Mouse (Mus musculus): ENCODE data around the gene Lpp. TPM values are rescaled to one million over a fixed set of nuclear protein-coding genes. Genes with fewer than 3 reads are reported as not detected.

Gene Lpp
- total and polyA plus RNA-seq, 3 experiments: not detected

DNA sequence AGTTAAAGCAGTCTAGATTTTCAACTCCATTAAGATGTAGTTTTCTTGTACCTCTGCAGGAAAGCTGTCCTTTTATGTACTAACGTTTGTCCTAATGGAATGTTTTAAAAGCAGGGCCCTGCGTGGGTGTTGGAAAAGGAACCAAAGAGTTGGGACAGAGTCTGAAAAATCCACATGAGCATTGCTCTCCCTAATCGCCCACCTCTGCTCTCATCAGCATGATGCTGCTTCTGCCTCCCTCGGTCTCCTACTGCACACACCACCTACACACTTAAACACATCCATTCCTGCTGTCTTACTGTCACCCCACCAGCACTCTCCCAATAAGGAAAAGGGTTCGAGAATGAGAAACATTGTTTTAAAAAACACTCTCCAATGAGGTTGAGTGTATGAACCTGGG lies 501.9 kb downstream of the Lpp start:
- Histone ChIP-seq H3K9ac (ENCODE audit: control insufficient read depth, low read depth, low read length, poor library complexity, severe bottlenecking) (no peak overlapping the region), H3K27ac (ENCODE audit: control insufficient read depth, low read depth, low read length) (no peak overlapping the region), H3K27me3 (ENCODE audit: control insufficient read depth in 1 of 2, insufficient read depth in 2 of 2, low read length in 2 of 2) (no peaks in the 10 kb centered on the region), H3K4me3 (ENCODE audit: control insufficient read depth in 1 of 2, insufficient read depth in 1 of 2, low read depth in 2 of 2, low read length in 2 of 2) (no peak overlapping the region), H3K79me2 (ENCODE audit: control insufficient read depth, insufficient read depth, low read length, poor library complexity) (no peaks in the 10 kb centered on the region), H3K4me1 (ENCODE audit: control insufficient read depth in 1 of 2, insufficient read depth in 2 of 2, low read length in 2 of 2) (no peaks in the 10 kb centered on the region), H3K9me3 (replicated peaks; ENCODE audit: insufficient read depth, low read length) (no peaks in the 10 kb centered on the region), H3K36me3 (ENCODE audit: control insufficient read depth in 1 of 2, insufficient read depth in 2 of 2, low read length in 2 of 2) (no peaks in the 10 kb centered on the region)
- TF ChIP-seq KAT2A (conservative IDR thresholded peaks at IDR 0.05; ENCODE audit: low read depth, low read length) (no peak), NRF1 (IDR thresholded peaks at IDR 0.05; ENCODE audit: insufficient read depth, low read depth, low read length, poor library complexity, severe bottlenecking) (no peak), MAX (IDR thresholded peaks at IDR 0.05; ENCODE audit: low read length) (no peak), SMC3 (IDR thresholded peaks at IDR 0.05; ENCODE audit: low read depth, low read length) (no peak), GATA1 (IDR thresholded peaks at IDR 0.05; ENCODE audit: low read depth, low read length) (no peak), ETS1 (IDR thresholded peaks at IDR 0.05; ENCODE audit: low read depth, low read length) (no peak), EP300 (IDR thresholded peaks at IDR 0.05; ENCODE audit: low read depth in 1 of 2, low read length in 2 of 2) (no peak), MYB (IDR thresholded peaks at IDR 0.05; ENCODE audit: low read depth, low read length) (no peak), POLR2AphosphoS2 (IDR thresholded peaks at IDR 0.05; ENCODE audit: low read length) (no peak)
- DNase-seq (ENCODE audit: low read depth, low spot score): no peak

- H3K36me3 ChIP-seq (ENCODE audit: control insufficient read depth in 1 of 2, insufficient read depth in 2 of 2, low read length in 2 of 2): no peaks in the 10 kb centered on the region
- H3K9me3 ChIP-seq (replicated peaks; ENCODE audit: insufficient read depth, low read length): no peaks in the 10 kb centered on the region
- TF ChIP-seq MYC (IDR thresholded peaks at IDR 0.05; ENCODE audit: low read depth, low read length) (no peak), NELFE (IDR thresholded peaks at IDR 0.05; ENCODE audit: low read depth, low read length) (no peak), ZKSCAN1 (IDR thresholded peaks at IDR 0.05; ENCODE audit: low read depth, low read length) (no peak), TCF12 (IDR thresholded peaks at IDR 0.05; ENCODE audit: low read depth, low read length) (no peak)
- no peaks in the 10 kb centered on the region for H3K79me2 ChIP-seq (ENCODE audit: control insufficient read depth, insufficient read depth, low read length, poor library complexity)
- no peak overlapping the region for H3K27ac ChIP-seq (ENCODE audit: control insufficient read depth, low read depth, low read length)
- no peak overlapping the region for H3K4me3 ChIP-seq (ENCODE audit: control insufficient read depth in 1 of 2, insufficient read depth in 1 of 2, low read depth in 2 of 2, low read length in 2 of 2)
- no peaks in the 10 kb centered on the region for H3K4me1 ChIP-seq (ENCODE audit: control insufficient read depth in 1 of 2, insufficient read depth in 2 of 2, low read length in 2 of 2)
- H3K9ac ChIP-seq (ENCODE audit: control insufficient read depth, low read depth, low read length, poor library complexity, severe bottlenecking): no peak overlapping the region
- H3K27me3 ChIP-seq (ENCODE audit: control insufficient read depth in 1 of 2, insufficient read depth in 2 of 2, low read length in 2 of 2): no peaks in the 10 kb centered on the region
- DNase-seq (ENCODE audit: low read depth, low spot score): no peak
Measured at GRCm38 (mm10) chr16:24897641-24898040, 504.3 kb downstream of the Lpp start.

- Histone ChIP-seq H3K9ac (ENCODE audit: control insufficient read depth, low read depth, low read length, poor library complexity, severe bottlenecking) (no peak overlapping the region), H3K27me3 (ENCODE audit: control insufficient read depth in 1 of 2, insufficient read depth in 2 of 2, low read length in 2 of 2) (no peaks in the 10 kb centered on the region), H3K4me1 (ENCODE audit: control insufficient read depth in 1 of 2, insufficient read depth in 2 of 2, low read length in 2 of 2) (no peaks in the 10 kb centered on the region), H3K9me3 (replicated peaks; ENCODE audit: insufficient read depth, low read length) (no peaks in the 10 kb centered on the region), H3K4me3 (ENCODE audit: control insufficient read depth in 1 of 2, insufficient read depth in 1 of 2, low read depth in 2 of 2, low read length in 2 of 2) (no peak overlapping the region), H3K79me2 (ENCODE audit: control insufficient read depth, insufficient read depth, low read length, poor library complexity) (no peaks in the 10 kb centered on the region), H3K36me3 (ENCODE audit: control insufficient read depth in 1 of 2, insufficient read depth in 2 of 2, low read length in 2 of 2) (no peaks in the 10 kb centered on the region), H3K27ac (ENCODE audit: control insufficient read depth, low read depth, low read length) (no peak overlapping the region)
- DNase-seq (ENCODE audit: low read depth, low spot score): no peak
- TF ChIP-seq EP300 (IDR thresholded peaks at IDR 0.05; ENCODE audit: low read depth in 1 of 2, low read length in 2 of 2) (no peak), MXI1 (IDR thresholded peaks at IDR 0.05; ENCODE audit: low read depth, low read length) (no peak), TBP (IDR thresholded peaks at IDR 0.05; ENCODE audit: low read depth, low read length) (no peak), RAD21 (IDR thresholded peaks at IDR 0.05; ENCODE audit: low read depth, low read length) (no peak), MEF2A (IDR thresholded peaks at IDR 0.05; ENCODE audit: extremely low read depth, insufficient replicate concordance, low read depth, low read length, poor library complexity, severe bottlenecking) (no peak), BHLHE40 (IDR thresholded peaks at IDR 0.05; ENCODE audit: borderline replicate concordance, low read depth, low read length) (no peak), ZNF384 (IDR thresholded peaks at IDR 0.05; ENCODE audit: low read depth, low read length) (no peak), GATA1 (IDR thresholded peaks at IDR 0.05; ENCODE audit: low read depth, low read length) (no peak), RCOR1 (IDR thresholded peaks at IDR 0.05; ENCODE audit: low read depth, low read length) (no peak), POLR2AphosphoS2 (IDR thresholded peaks at IDR 0.05; ENCODE audit: low read length) (no peak), JUND (IDR thresholded peaks at IDR 0.05; ENCODE audit: low read depth, low read length) (no peak)
Measured at GRCm38 (mm10) chr16:24900241-24900796, 507.0 kb downstream of the Lpp start.
